Mouse (Mus musculus) brain, embryonic 14.5 days (tissue): Measurements from ENCODE around the gene Arhgap44.

Source experiments
- CTCF ChIP-seq: fragments of 200-500 bp; IDR thresholded peaks from 2 replicates; pipeline ENCODE4 v1.5.1; 2012; ENCODE audit warnings: inconsistent platforms, mild to moderate bottlenecking, moderate library complexity, borderline replicate concordance; ENCODE audit not compliant: insufficient read depth, insufficient read length; ENCODE audit errors: extremely low read depth
- POLR2A ChIP-seq: fragments of 200-500 bp; IDR thresholded peaks from 2 replicates; pipeline ENCODE4 v1.6.1; 2012; ENCODE audit warnings: mild to moderate bottlenecking, inconsistent platforms, borderline replicate concordance; ENCODE audit not compliant: poor library complexity, insufficient read depth, insufficient read length, severe bottlenecking; ENCODE audit errors: extremely low read depth

- TF ChIP-seq POLR2A (no peak), CTCF (no peak)
Observed at GRCm38 (mm10) chr11:65049090-65049489, 113.7 kb downstream of the Arhgap44 start.
